Mouse (Mus musculus): ENCODE measurements around the gene Epha6. TPM values are rescaled to one million over a fixed set of nuclear protein-coding genes. Genes with fewer than 3 reads are reported as not detected.

Gene Epha6
- polyA plus RNA-seq, 1 experiment from 2014 or later, result not detected

DNA sequence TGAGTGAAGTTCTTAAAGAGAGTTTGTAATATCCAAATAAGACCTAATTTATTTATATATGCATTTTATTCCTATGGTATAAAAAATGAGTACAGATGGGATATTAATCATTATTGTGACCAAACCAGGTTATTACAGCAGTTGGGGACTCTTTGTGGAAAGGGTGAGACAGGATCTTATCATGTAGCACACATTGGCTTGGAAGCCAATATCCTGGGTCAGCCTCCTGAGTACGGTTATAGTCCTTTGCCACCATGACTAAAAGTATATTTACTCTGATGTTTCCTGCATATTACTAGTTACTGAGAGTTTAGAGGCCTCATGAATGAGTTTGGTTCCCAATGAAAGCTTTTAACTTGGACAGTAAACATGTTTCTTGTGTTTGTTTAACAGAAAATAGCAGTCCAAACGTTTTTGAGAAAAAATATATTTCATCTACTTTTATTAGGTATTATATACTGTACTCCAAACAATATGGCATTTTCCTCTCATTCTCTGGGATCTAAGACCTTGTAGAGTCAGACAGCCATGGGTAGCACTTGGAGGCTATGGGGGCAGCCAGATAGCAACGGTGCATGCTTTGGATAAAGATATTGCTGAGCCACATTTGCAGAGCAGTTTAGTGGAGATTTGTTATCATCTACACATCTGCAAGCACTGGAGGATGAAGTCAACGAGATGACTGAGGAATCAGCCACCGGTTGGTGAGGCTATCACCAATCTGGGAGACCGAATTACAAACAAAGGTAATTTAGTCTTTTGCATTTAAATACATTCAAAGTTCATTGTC lies 340.4 kb downstream of the Epha6 start:
- H3K4me2 ChIP-seq, result no peak overlapping the region
- no peak for TF ChIP-seq CTCF (IDR thresholded peaks at IDR 0.05; ENCODE audit: low read depth)
- ATAC-seq (ENCODE audit: insufficient read depth), result no peak
- no peaks in the 10 kb centered on the region for H3K27me3 ChIP-seq (ENCODE audit: insufficient read depth, low read length)
- H3K4me1 ChIP-seq (ENCODE audit: insufficient read depth), result no peaks in the 10 kb centered on the region
- no peaks in the 10 kb centered on the region for H3K36me3 ChIP-seq (ENCODE audit: insufficient read depth)
- H3K4me3 ChIP-seq (ENCODE audit: low read depth, low read length), result no peak overlapping the region
- H3K27ac ChIP-seq (ENCODE audit: low read depth), result no peak overlapping the region
- DNase-seq, result no peak
- no peaks in the 10 kb centered on the region for H3K9me3 ChIP-seq (ENCODE audit: low read depth, low read length)
- no peak overlapping the region for H3K9ac ChIP-seq
- 62% methylated on average over 6 of the region's 6 CpGs for WGBS

GRCm38 (mm10) chr16:60258151-60258635 lies 347.1 kb downstream of the Epha6 start:
- ATAC-seq (ENCODE audit: insufficient read depth) (no peak), DNase-seq (no peak)
- no peak for TF ChIP-seq CTCF (IDR thresholded peaks at IDR 0.05; ENCODE audit: low read depth)
- H3K4me1 ChIP-seq (ENCODE audit: insufficient read depth), result no peaks in the 10 kb centered on the region
- H3K36me3 ChIP-seq (ENCODE audit: insufficient read depth), result no peaks in the 10 kb centered on the region
- H3K4me2 ChIP-seq, result no peak overlapping the region
- no peak overlapping the region for H3K9ac ChIP-seq
- H3K27ac ChIP-seq (ENCODE audit: low read depth), result no peak overlapping the region
- H3K27me3 ChIP-seq (ENCODE audit: insufficient read depth, low read length), result no peaks in the 10 kb centered on the region
- no peaks in the 10 kb centered on the region for H3K9me3 ChIP-seq (ENCODE audit: low read depth, low read length)
- WGBS, result 84% methylated on average over 7 of the region's 7 CpGs
- H3K4me3 ChIP-seq (ENCODE audit: low read depth, low read length), result no peak overlapping the region

DNA sequence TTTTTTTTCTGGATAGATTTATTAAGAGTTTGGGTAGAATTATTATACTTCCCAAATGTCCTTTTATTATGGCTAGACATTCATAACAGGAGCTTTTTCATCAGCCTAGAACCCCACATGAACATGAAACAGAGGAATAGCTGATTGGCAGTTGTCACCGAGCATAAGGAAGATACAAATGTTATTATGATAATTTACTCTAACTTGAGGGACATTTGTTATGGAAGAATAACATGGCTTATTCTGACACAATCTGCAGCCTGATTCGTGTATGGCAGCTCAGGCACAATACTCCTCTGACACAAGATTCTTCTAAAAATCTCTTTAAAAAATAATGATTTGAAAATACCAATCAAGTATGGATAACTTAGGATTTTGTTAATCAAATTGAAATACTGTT lies 347.7 kb downstream of the Epha6 start:
- Histone ChIP-seq H3K27ac (ENCODE audit: low read depth) (no peak overlapping the region), H3K9me3 (ENCODE audit: low read depth, low read length) (no peaks in the 10 kb centered on the region), H3K27me3 (ENCODE audit: insufficient read depth, low read length) (no peaks in the 10 kb centered on the region), H3K4me3 (ENCODE audit: low read depth, low read length) (no peak overlapping the region), H3K36me3 (ENCODE audit: insufficient read depth) (no peaks in the 10 kb centered on the region), H3K4me2 (no peak overlapping the region), H3K4me1 (ENCODE audit: insufficient read depth) (no peaks in the 10 kb centered on the region), H3K9ac (no peak overlapping the region)
- DNase-seq (no peak), ATAC-seq (ENCODE audit: insufficient read depth) (no peak)
- WGBS, result 59% methylated on average over 2 of the region's 2 CpGs
- TF ChIP-seq CTCF (IDR thresholded peaks at IDR 0.05; ENCODE audit: low read depth), result no peak

DNA sequence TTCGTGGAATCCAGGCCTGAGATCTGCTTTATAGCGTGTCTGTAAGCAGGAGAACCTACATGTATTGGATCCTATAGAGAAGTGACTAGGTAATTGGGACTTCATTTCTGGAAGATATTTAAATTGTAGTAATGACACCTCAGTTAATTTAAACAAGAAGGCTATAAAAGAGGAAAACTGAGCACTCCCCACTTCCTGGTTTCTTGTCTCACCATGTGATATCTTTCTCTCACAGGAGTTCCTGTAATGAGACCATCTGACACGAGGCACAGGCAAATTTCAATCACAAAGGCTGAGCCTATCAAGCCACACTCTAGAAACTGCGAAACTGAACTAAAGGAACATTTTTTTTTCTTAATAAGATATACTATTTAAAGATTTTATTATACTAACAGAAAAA lies 348.3 kb downstream of the Epha6 start:
- Histone ChIP-seq H3K4me2 (no peak overlapping the region), H3K36me3 (ENCODE audit: insufficient read depth) (no peaks in the 10 kb centered on the region), H3K9ac (no peak overlapping the region), H3K9me3 (ENCODE audit: low read depth, low read length) (no peaks in the 10 kb centered on the region), H3K27me3 (ENCODE audit: insufficient read depth, low read length) (no peaks in the 10 kb centered on the region), H3K4me3 (ENCODE audit: low read depth, low read length) (no peak overlapping the region), H3K27ac (ENCODE audit: low read depth) (no peak overlapping the region), H3K4me1 (ENCODE audit: insufficient read depth) (no peaks in the 10 kb centered on the region)
- TF ChIP-seq CTCF (IDR thresholded peaks at IDR 0.05; ENCODE audit: low read depth), result no peak
- ATAC-seq (ENCODE audit: insufficient read depth) (no peak), DNase-seq (no peak)
- WGBS, result 70% methylated on average over 4 of the region's 4 CpGs

- H3K9ac ChIP-seq, result no peak overlapping the region
- no peak for ATAC-seq (ENCODE audit: insufficient read depth)
- H3K4me3 ChIP-seq (ENCODE audit: low read depth, low read length), result no peak overlapping the region
- no peaks in the 10 kb centered on the region for H3K4me1 ChIP-seq (ENCODE audit: insufficient read depth)
- no peak overlapping the region for H3K4me2 ChIP-seq
- H3K36me3 ChIP-seq (ENCODE audit: insufficient read depth), result no peaks in the 10 kb centered on the region
- no peak for TF ChIP-seq CTCF (IDR thresholded peaks at IDR 0.05; ENCODE audit: low read depth)
- no peak for DNase-seq
- no peaks in the 10 kb centered on the region for H3K9me3 ChIP-seq (ENCODE audit: low read depth, low read length)
- no peak overlapping the region for H3K27ac ChIP-seq (ENCODE audit: low read depth)
- H3K27me3 ChIP-seq (ENCODE audit: insufficient read depth, low read length), result no peaks in the 10 kb centered on the region
- 81% methylated on average over 2 of the region's 2 CpGs for WGBS
Measured at GRCm38 (mm10) chr16:60239356-60240190, 365.8 kb downstream of the Epha6 start.

GRCm38 (mm10) chr16:60233985-60234766 lies 371.2 kb downstream of the Epha6 start:
- Histone ChIP-seq H3K27ac (ENCODE audit: low read depth) (no peak overlapping the region), H3K27me3 (ENCODE audit: insufficient read depth, low read length) (no peaks in the 10 kb centered on the region), H3K9ac (no peak overlapping the region), H3K36me3 (ENCODE audit: insufficient read depth) (no peaks in the 10 kb centered on the region), H3K4me1 (ENCODE audit: insufficient read depth) (no peaks in the 10 kb centered on the region), H3K4me3 (ENCODE audit: low read depth, low read length) (no peak overlapping the region), H3K4me2 (no peak overlapping the region), H3K9me3 (ENCODE audit: low read depth, low read length) (no peaks in the 10 kb centered on the region)
- ATAC-seq (ENCODE audit: insufficient read depth), result no peak
- no peak for DNase-seq
- 87% methylated on average over 5 of the region's 5 CpGs for WGBS
- TF ChIP-seq CTCF (IDR thresholded peaks at IDR 0.05; ENCODE audit: low read depth), result no peak

Measured in lung, embryonic 14.5 days (tissue).